Mouse (Mus musculus): Measurements from ENCODE around the gene Cypt12. TPM values are rescaled to one million over a fixed set of nuclear protein-coding genes. Genes with fewer than 3 reads are reported as not detected.

The Cypt12 gene
- not detected in 2 replicates for polyA plus RNA-seq (2015; fragmentation: Nextera tagmentation; extraction: Ambion mirVana)

DNA sequence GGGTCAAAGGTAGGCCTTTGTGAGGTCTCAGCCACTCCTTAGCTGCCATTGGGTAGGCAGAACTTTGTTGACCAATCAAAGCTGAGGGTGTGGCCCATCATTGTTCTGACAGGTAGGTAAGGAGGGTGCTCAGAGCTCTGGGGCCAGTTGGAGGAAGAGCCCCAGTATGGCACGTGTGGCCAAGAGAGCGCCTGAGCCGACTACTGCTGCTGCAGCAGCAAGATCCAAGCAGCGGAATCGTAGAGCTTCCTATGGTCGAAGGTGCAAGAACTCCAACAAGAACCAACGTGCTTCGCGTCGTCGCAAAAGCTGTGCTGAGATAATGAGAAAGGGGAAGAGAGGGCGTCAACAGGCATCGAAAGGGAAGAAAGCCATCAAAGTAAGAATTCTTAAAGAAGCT lies at the start of gene Cypt12:
TSS of gene Cypt12 (plus strand) at position 112 of the 400 bp plus-strand sequence.
- Histone ChIP-seq H3K9me3 (replicated peaks) (no peaks in the 10 kb centered on the region), H3K4me3 (replicated peaks) (no peak within 1 kb of the TSS), H3K4me2 (replicated peaks) (no peak within 1 kb of the TSS), H3K36me3 (no peaks in the 10 kb centered on the region), H3K9ac (no peak within 1 kb of the TSS), H3K27ac (replicated peaks) (no peak within 1 kb of the TSS), H3K27me3 (no peaks in the 10 kb centered on the region), H3K4me1 (no peaks in the 10 kb centered on the region)
- ATAC-seq (ENCODE audit: insufficient number of reproducible peaks, low FRiP score, low TSS enrichment, low read depth) = no peak
- WGBS = 91% methylated on average over 13 of the region's 13 CpGs

DNA sequence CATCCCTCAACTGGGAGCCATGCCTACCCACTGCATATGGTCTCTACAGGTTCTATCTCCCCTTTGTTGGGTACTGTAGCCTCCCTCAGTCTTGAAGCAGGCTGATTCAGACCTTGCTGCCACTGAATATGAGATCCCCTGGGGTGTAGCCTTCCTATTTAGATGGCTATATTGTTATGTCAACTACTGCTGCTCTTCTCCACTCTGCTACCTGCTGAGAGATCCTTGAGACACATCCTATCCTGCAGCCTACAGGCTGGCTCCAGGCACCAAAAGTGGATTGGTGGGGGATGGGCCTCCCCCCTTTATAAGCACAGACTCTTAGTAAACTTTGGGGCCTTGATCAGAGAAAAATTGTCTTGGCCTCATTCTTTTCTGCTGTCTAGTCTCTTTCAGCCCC lies 34.4 kb upstream of the Cypt12 start:
- Histone ChIP-seq H3K27ac (replicated peaks) (no peak overlapping the region), H3K4me1 (no peaks in the 10 kb centered on the region), H3K9ac (no peak overlapping the region), H3K4me2 (replicated peaks) (no peak overlapping the region), H3K4me3 (replicated peaks) (no peak overlapping the region), H3K36me3 (no peaks in the 10 kb centered on the region), H3K27me3 (no peaks in the 10 kb centered on the region), H3K9me3 (replicated peaks) (no peaks in the 10 kb centered on the region)
- no peak for ATAC-seq (ENCODE audit: insufficient number of reproducible peaks, low FRiP score, low TSS enrichment, low read depth)

DNA sequence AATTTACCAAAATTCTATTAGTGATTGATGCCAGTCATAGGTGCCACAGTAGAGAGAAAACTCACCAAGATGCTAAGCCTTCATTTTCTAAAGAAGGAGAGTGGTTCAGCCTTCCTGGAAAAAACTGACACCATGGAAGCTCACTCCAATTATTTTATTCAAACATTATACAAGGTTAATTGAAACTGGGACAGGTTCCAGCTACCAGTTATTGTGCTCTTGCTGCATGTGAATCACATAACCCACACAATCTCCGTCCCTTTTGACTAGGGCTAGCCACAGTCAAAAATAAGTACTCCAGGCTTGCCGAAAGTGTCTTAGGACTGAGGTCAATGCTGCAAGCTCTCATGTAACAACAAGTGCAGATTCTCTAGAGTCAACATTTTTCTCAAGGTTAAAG lies 8.0 kb upstream of the Cypt12 start:
- H3K4me1 ChIP-seq = no peaks in the 10 kb centered on the region
- no peak overlapping the region for H3K4me2 ChIP-seq (replicated peaks)
- no peak overlapping the region for H3K4me3 ChIP-seq (replicated peaks)
- H3K36me3 ChIP-seq = no peaks in the 10 kb centered on the region
- H3K9ac ChIP-seq = no peak overlapping the region
- H3K27me3 ChIP-seq = no peaks in the 10 kb centered on the region
- no peaks in the 10 kb centered on the region for H3K9me3 ChIP-seq (replicated peaks)
- WGBS = 87% methylated on average over 2 of the region's 2 CpGs
- ATAC-seq (ENCODE audit: insufficient number of reproducible peaks, low FRiP score, low TSS enrichment, low read depth) = no peak
- H3K27ac ChIP-seq (replicated peaks) = no peak overlapping the region
